ENCODE assay signal across 13 mouse cellular contexts in the genomic region with DNA sequence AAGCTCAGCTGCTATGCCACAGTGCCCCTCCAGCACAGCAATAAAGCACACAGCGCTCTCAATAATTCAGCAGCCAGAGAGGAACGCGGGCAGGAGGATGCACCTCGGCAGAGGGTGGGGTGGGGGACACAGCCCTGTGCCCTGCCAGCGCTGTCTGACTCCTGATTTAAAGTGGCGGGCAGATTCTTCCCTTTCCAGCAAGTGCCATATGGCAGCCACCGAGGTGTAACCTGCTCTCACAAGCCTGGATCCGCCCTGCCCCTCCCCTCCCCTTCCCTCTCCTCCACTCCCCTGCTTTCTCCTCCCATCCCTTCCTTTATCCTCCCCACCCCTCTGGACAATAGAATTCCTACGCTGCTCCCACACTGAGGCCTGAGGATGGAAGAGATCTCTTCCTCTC.
A peak's percentile ranks its signal among the peaks of the same experiment; 100 is the strongest.
DNase-seq lines count a peak whose midpoint lies in the region; ATAC-seq lines count a peak whose summit lies in the region.
"Had no signal": no experiment of that assay in that cellular context is flagged by ENCODE, and none has a peak within 500 bp of the region (broad histone marks: within the 10 kb centered on the region; RNA-seq: fewer than 3 reads in every experiment).

No protein-coding gene starts in this region.

- H3K4me3 ChIP-seq in forebrain, embryonic 13.5 days: 0 out of 2 replicates have a peak overlapping the region, but pooled peaks have one; percentile 3
- no peak overlapping the region for H3K4me3 ChIP-seq in forebrain, embryonic 11.5 days (ENCODE audit: low read depth, low read length)
- H3K4me3 ChIP-seq in hindbrain, embryonic 13.5 days: no peak overlapping the region
- H3K4me3 ChIP-seq in neural tube, embryonic 14.5 days (ENCODE audit: low read depth, low read length): no peak overlapping the region

- peak overlapping the region; percentile 21; the same call in 1 of the 2 replicates for H3K9ac ChIP-seq in forebrain, embryonic 13.5 days
- no peak overlapping the region for H3K9ac ChIP-seq in forebrain, embryonic 11.5 days (ENCODE audit: low read length)
- peak overlapping the region; percentile 59 for H3K9ac ChIP-seq in hindbrain, embryonic 13.5 days
- 0 out of 2 replicates have a peak overlapping the region, but pooled peaks have one; percentile 18 for H3K9ac ChIP-seq in neural tube, embryonic 14.5 days (replicated peaks; ENCODE audit: low read depth, low read length)

- no peaks in the 10 kb centered on the region for H3K9me3 ChIP-seq in forebrain, embryonic 13.5 days (replicated peaks)
- H3K9me3 ChIP-seq in forebrain, embryonic 11.5 days (ENCODE audit: control insufficient read depth, low read length): no peaks in the 10 kb centered on the region
- no peaks in the 10 kb centered on the region for H3K9me3 ChIP-seq in hindbrain, embryonic 13.5 days
- H3K9me3 ChIP-seq in neural tube, embryonic 14.5 days (ENCODE audit: control insufficient read depth, low read length): no peaks in the 10 kb centered on the region

- ATAC-seq in forebrain, embryonic 13.5 days: peak; percentile 51
- no peak for ATAC-seq in forebrain, embryonic 11.5 days (replicated peaks; ENCODE audit: low FRiP score)
- peak; percentile 53; the same call in 1 of the 2 replicates for ATAC-seq in hindbrain, embryonic 13.5 days (ENCODE audit: low FRiP score)
- peak; percentile 60; the same call in 1 of the 2 replicates for ATAC-seq in neural tube, embryonic 14.5 days (ENCODE audit: low read depth)

- peaks cover 32% of the 10 kb centered on the region for H3K4me1 ChIP-seq in forebrain, embryonic 13.5 days
- H3K4me1 ChIP-seq in forebrain, embryonic 11.5 days (replicated peaks; ENCODE audit: control insufficient read depth, insufficient read depth, low read length): no peaks in the 10 kb centered on the region
- peaks cover 53% of the 10 kb centered on the region for H3K4me1 ChIP-seq in hindbrain, embryonic 13.5 days (replicated peaks)
- peaks cover 27% of the 10 kb centered on the region; the same call in 1 of the 2 replicates for H3K4me1 ChIP-seq in neural tube, embryonic 14.5 days (ENCODE audit: control insufficient read depth, insufficient read depth, low read length)

- 6% methylated on average over 9 of the region's 9 CpGs for WGBS in forebrain, embryonic 13.5 days
- 5% methylated on average over 9 of the region's 9 CpGs for WGBS in forebrain, embryonic 11.5 days
- WGBS in hindbrain, embryonic 13.5 days: 6% methylated on average over 8 of the region's 9 CpGs
- 0% methylated on average over 6 of the region's 9 CpGs for WGBS in neural tube, embryonic 14.5 days

- peak overlapping the region; percentile 57 for H3K27ac ChIP-seq in forebrain, embryonic 13.5 days
- no peak overlapping the region for H3K27ac ChIP-seq in forebrain, embryonic 11.5 days (ENCODE audit: low read depth, low read length)
- H3K27ac ChIP-seq in hindbrain, embryonic 13.5 days: peak overlapping the region; percentile 84
- peak overlapping the region; percentile 67 for H3K27ac ChIP-seq in neural tube, embryonic 14.5 days (ENCODE audit: low read depth, low read length)
- H3K27ac ChIP-seq: stomach, postnatal 0 days had no signal

- no peak for DNase-seq in forebrain, embryonic 11.5 days (ENCODE audit: low spot score)
- DNase-seq in cerebellum, adult 9-10 months: peak; percentile 82
- DNase-seq in lung, adult 18-20 months: no peak
- no peak for DNase-seq in left cerebral cortex, adult 9 months (ENCODE audit: low spot score in 2 of 2)
- DNase-seq in right cerebral cortex, postnatal 10 days (ENCODE audit: low spot score in 2 of 2): no peak
- DNase-seq: adrenal gland, postnatal 14 days; kidney, adult 9 months; liver; lung, postnatal 10 days had no signal

- no peaks in the 10 kb centered on the region for H3K36me3 ChIP-seq in forebrain, embryonic 13.5 days (ENCODE audit: poor library complexity, severe bottlenecking)
- H3K36me3 ChIP-seq in forebrain, embryonic 11.5 days (ENCODE audit: control insufficient read depth, insufficient read depth, low read length): no peaks in the 10 kb centered on the region
- H3K36me3 ChIP-seq in hindbrain, embryonic 13.5 days: no peaks in the 10 kb centered on the region
- H3K36me3 ChIP-seq in neural tube, embryonic 14.5 days (ENCODE audit: control insufficient read depth, insufficient read depth, low read length): no peaks in the 10 kb centered on the region

- H3K27me3 ChIP-seq in forebrain, embryonic 13.5 days: peaks cover 11% of the 10 kb centered on the region; the same call in 1 of the 2 replicates
- no peaks in the 10 kb centered on the region; the same call in 1 of the 2 replicates for H3K27me3 ChIP-seq in forebrain, embryonic 11.5 days (ENCODE audit: control insufficient read depth, insufficient read depth, low read length)
- no peaks in the 10 kb centered on the region for H3K27me3 ChIP-seq in hindbrain, embryonic 13.5 days
- no peaks in the 10 kb centered on the region for H3K27me3 ChIP-seq in neural tube, embryonic 14.5 days (ENCODE audit: control insufficient read depth, insufficient read depth, low read length)

- H3K4me2 ChIP-seq in forebrain, embryonic 13.5 days: peak overlapping the region; percentile 33
- H3K4me2 ChIP-seq in forebrain, embryonic 11.5 days (ENCODE audit: low read depth, low read length, severe bottlenecking): no peak overlapping the region
- H3K4me2 ChIP-seq in hindbrain, embryonic 13.5 days: peak overlapping the region; percentile 30
- peak overlapping the region; percentile 1; the same call in 1 of the 2 replicates for H3K4me2 ChIP-seq in neural tube, embryonic 14.5 days (ENCODE audit: low read depth, low read length)
